Mouse (Mus musculus) adrenal gland, postnatal 4 days (tissue): ENCODE results near the gene Acox3. TPM values are rescaled to one million over a fixed set of nuclear protein-coding genes. Genes with fewer than 3 reads are reported as not detected.

Source experiments
- DNase-seq, 2 experiments: peaks; one replicate each; pipeline ENCODE4 v3.0.0; 2021 to 2022; ENCODE audit warnings: low spot score in 2 of 2, mixed read lengths in 2 of 2
- total RNA-seq, 2 experiments: library from RNA; stranded (reverse); gene quantifications; 2 replicates each; pipeline ENCODE4 v1.2.3; 2021

The Acox3 gene
- total RNA-seq, 2 experiments from 2014 or later = 44.0 to 46.6 TPM

DNA sequence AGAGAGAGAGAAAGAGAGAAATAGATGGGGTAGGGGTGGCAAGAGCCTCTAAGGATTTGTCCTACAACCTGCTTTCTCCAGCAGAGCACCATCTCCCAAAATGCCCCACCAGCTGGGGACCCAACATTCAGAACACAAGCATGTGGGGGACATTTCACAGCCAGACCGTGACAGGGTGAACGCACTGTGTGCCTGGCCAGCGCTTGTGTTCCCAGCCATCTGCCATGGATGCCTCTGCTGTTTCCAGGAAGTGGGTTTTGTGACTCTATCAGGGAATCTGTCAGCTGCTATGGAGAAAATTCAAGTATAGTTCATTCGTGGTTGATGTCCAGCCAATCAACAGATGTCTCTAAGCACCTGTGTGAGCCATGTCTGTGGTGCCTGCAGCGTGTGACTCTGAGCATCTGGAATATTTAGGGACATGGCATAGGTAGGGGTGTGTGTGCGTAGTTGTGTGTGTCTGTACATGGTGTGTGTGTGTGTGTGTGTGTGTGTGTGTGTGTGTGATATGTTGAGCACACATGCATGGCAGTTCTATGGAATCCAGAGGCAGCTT, 63.2 kb downstream of the Acox3 start:
- no peak for DNase-seq

DNA sequence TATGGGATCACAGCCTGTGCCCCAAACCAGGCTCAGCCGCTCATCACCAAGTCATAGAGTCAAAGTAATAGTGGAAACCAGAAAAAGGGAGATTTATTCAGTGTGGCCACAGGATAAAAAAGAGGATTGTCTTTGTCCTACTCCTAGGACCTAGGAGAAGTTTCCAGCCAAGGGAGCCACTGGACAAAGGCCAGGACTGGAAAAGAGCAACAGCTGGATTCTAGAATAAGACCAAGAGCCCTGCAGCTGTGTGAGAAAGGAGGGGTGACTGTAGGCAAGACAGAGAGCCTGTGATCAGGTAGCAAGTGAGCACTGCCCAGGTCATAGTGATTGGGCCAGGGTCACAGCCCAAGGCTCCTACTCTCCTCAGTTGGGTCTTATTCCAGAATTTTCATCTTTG, 64.1 kb downstream of the Acox3 start:
- DNase-seq = no peak

DNA sequence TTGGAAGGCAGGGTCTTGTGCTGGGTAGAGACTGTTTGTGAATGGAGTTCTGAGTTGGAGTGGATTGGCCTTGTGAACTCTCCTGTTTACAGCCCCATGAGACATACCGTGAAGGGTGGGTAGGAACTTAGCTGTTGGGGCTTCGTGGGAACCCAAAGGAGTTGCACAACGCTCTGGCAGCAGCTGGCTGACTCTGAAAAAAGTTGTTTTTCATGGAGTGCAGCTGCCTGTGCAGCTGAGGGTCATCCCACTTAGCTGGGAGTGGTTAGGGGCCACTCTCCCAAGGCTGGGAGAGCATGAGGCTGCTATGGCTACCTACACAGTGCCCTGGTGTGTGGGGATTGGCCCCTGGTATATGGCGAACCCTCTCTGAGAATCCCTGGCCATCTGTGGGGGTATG, 64.7 kb downstream of the Acox3 start:
- DNase-seq = no peak

DNA sequence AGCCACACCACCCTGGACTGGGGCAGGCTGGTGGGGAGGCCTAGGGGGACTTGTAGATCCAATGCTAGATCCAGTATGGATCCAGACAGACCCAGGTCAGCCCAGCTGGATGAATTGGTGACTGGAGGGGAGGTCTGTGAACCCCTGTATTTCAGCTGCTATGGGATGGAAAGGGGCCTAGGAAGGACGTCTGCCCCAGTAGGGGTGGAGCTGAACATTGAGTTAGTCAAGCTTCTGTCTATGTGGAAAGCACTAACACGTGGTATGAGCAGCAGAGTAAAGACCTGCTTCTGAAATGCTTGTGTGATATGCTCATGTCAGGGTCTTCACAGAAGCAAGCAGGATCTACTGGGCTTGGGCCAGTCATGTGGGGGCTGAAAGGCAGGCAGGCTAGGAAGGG, 65.4 kb downstream of the Acox3 start:
- no peak for DNase-seq

DNA sequence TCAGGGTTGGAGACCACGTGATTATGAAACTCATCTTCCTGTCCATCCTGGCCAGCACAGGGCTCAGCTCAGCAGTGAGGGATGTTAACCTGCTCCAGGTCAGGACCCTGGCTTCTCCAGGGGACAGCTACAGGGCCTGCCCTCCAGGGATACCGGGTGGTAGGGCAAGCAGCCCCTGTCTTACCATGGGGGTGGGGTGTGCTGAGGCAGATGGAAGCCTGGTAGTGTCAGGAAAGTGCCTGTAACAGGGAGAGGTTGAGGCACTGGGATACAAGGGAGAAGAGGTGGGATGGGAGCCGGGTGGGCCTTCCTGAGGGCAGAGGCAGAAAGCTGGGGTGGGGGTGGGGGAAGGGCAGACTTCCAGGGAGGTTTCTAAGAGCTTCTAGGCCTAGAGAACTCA, 69.5 kb downstream of the Acox3 start:
- DNase-seq = no peak

DNA sequence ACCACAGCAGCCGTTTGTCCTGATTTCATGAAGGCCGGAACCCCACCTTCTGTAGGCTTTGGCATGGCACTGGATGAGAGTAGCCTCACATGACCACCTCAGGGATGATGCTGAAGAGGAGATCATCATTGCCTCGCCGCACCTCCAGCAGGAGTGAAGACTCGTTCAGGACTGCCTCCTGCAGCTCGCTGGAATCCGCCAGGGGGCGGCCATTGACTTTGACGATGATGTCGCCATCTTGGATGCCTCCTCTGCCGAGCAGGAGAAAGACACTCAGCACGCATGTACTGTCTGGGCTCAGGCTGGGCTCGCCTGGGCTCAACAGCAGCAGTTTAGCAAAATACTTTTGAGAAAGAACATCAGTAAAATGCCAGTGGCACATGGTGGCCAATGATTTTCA, 70.0 kb downstream of the Acox3 start:
- DNase-seq = no peak

DNA sequence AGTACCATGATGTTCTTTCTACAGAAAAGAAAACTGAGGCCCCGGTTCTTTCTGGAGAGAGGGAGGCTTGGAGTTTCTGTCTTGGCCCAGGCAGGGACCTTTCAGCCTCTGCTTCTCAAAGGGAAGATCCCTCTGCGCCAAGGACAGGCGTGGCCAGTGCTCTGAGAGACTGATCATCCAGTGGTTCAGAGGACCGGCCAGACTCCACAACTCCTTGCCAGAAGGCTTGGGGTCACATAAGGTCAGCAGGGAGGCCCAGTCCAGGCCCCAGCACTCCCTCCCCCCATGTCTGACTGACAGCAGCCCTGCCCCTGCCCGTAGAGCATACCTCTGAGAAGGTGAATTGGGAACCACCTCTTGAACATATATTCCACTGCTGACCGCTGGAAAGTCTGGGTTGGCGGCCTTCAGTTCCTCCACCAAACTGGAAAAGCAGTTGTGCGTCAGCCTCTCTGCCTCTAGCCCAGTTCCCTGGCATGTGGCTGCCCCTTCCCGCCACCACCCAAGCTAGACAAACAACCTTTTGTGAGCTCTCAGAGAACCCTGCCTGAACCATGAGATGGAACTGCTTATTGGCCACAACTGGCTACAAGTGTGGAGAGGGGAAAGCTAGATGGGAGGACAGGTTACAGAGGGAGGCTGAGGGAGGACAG, 71.0 kb downstream of the Acox3 start:
- no peak for DNase-seq

DNA sequence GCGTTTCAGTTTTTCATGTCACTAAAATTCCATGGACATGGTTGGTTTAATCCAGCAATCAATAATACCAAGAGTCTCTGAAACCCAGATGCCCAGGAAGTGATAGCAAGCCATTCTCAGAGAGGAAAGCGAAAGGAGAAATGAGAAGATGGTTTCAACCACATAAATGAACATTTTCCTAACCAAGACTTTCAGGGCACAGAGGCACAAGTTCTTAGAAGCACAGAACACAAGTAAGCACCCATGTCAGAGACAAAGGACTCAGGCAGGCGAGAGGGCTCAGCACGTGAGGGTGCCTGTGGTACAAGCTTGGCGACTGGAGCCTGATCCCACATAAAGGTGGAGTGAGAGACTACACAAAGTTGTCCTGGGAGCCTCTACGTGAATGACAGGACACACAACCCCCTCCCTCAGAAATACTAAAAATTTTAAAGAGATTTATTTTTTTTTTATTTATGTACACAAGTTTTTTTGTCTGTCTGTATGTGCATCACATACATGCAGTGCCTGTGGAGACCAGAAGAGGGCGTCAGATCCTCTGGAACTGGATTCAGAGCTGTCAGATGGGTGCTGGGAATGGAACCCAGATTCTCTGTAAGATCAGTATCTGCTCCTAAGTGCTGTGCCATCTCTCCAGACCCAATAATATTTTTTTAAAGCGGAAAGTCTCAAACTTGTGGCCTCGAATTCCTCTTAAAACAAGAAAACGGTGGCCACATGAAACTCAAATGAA, 73.1 kb downstream of the Acox3 start:
- DNase-seq = no peak

DNA sequence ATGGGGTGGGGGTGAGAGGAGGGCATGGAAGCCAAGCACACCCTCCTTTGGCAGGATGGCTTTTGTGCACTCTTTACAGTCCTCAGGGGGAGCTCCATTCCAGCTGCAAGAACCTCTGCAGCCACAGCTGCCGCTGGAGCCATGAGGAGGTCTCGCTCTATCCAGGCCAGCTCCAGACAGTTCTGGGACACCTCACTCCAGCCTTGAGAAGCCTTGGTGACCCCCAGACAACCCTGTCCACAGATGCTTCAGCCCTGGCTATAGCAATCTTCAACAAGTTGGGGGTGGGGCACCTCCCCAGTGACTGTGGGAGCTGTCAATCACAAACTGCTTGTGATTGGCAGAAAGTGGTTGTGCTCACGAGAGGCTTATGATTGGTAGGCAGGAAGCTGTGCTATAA, 76.7 kb downstream of the Acox3 start:
- DNase-seq = no peak

DNA sequence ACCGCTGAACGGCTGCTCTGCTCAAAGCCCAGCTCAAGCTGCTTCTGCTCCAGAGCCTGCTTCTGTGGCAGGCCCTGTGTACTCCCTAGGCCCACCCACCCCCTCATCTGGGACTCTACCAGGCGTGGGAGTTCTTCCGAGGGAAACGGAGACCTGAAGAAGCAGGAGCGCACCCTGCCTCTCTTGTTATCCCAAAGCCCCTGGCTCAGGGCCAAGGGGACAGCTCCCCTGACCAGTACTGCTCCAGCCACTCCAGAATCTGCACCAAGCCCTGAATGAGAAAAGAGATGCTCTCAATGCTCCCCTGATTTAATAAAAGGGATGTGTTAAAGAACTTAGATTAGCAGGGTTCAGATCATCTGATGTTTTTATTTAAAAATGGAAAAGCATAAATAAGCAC, 78.4 kb downstream of the Acox3 start:
- DNase-seq = no peak

DNA sequence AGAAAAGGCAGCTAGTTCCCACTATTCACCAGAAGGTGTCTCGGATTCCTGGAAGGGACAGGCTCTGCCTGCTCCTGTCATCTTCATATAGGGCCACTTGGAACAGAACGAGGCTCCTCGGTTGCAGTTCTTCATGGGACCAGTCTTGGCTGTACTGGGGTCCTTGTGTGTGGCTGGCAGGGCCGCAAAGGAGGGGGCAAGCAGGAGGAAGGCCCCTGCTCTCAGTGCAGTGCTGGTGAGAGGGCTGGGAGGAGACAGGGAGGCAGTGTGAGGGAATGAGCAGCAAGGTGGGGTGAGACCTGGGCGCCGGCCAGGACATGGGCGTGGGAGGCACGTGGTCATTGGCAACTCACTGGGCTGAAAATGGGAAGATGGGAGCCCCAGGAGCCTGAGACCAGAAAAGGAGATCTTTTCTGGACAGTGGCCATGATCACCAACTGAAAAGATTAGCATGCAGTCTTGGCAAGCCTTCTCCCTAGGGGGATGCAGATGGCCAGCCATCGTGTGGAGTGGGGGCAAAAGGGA, 79.2 kb downstream of the Acox3 start:
- DNase-seq = no peak

Other genes with a start within 250 kb of the Acox3 start
- gene Hmx1, start 193.9 kb upstream of the Acox3 start, total RNA-seq = 10 to 100 TPM in 1 of 2 experiments, 1 to 10 TPM in 1; 4.5 to 10.1 TPM
- 1 to 10 TPM; 5.2 to 5.7 TPM for gene Cpz, start 57.3 kb upstream of the Acox3 start, total RNA-seq
- 10 to 100 TPM; 11.2 to 12.1 TPM for gene Trmt44, start 8.0 kb upstream of the Acox3 start, total RNA-seq
- 10 to 100 TPM; 39.0 to 45.2 TPM for gene Htra3, start 96.7 kb downstream of the Acox3 start, total RNA-seq
- gene Sh3tc1, start 156.9 kb downstream of the Acox3 start, total RNA-seq = 10 to 100 TPM; 12.6 to 21.4 TPM
- gene Ablim2, start 174.8 kb downstream of the Acox3 start, total RNA-seq = 1 to 10 TPM; 6.0 to 7.3 TPM